Mouse (Mus musculus) kidney, adult 2 months (tissue): ENCODE data around the gene Nisch.

Experiments
- CTCF ChIP-seq: fragments of 200-500 bp; conservative IDR thresholded peaks from 2 replicates; pipeline ENCODE4 v1.5.1; 2011; ENCODE audit warnings: low read depth, mild to moderate bottlenecking, control low read depth, low read length, moderate library complexity, mixed read lengths; ENCODE audit not compliant: insufficient read depth, insufficient read length
- POLR2A ChIP-seq: fragments of 200-500 bp; IDR thresholded peaks from one replicate; pipeline ENCODE4 v1.6.1; 2011; ENCODE audit warnings: low read depth, low read length, control low read depth

DNA sequence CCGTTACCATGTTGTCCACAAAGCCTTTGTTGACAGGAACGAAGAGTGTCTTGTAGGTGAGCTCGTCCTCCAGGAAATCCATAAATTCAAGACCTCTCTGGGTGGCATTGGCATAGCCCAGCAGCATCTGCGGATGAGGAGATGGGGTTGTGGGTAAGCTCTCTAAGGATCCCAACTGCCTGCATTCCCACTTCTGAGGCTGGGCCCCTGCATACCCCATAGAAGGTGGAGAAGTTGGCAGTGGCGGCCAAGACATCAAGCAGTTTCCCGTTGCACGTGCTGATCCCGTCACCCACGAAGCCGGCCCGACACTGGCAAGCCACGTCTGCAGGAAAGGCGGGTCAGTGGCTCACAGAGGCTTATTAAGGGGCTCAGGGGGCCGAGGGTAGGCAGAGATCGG, 76.6 kb downstream of the Nisch start:
- no peak for TF ChIP-seq POLR2A
- TF ChIP-seq CTCF = no peak
